Mouse (Mus musculus): ENCODE results near the gene Cenpm. TPM values are rescaled to one million over a fixed set of nuclear protein-coding genes. Genes with fewer than 3 reads are reported as not detected.

Gene Cenpm
- total and polyA plus RNA-seq, 2 experiments from 2014 or later, result 16.7 to 22.5 TPM

GRCm38 (mm10) chr15:82286157-82286556 is 41.6 kb upstream of the Cenpm start:
- Histone ChIP-seq H3K9ac (replicated peaks; ENCODE audit: low read depth, low read length) (no peak overlapping the region), H3K27me3 (ENCODE audit: control insufficient read depth, insufficient read depth, low read length) (no peaks in the 10 kb centered on the region), H3K4me3 (ENCODE audit: low read depth, low read length) (no peak overlapping the region), H3K36me3 (replicated peaks; ENCODE audit: control insufficient read depth, insufficient read depth, low read length) (no peaks in the 10 kb centered on the region), H3K27ac (ENCODE audit: low read depth) (no peak overlapping the region), H3K4me2 (ENCODE audit: low read depth, low read length) (no peak overlapping the region), H3K4me1 (ENCODE audit: control insufficient read depth, insufficient read depth) (no peaks in the 10 kb centered on the region), H3K9me3 (replicated peaks; ENCODE audit: control insufficient read depth, low read length) (no peaks in the 10 kb centered on the region)
- 53% methylated on average over 12 of the region's 12 CpGs for WGBS
- no peak for TF ChIP-seq CTCF (IDR thresholded peaks at IDR 0.05; ENCODE audit: low read depth)
- ATAC-seq (ENCODE audit: insufficient read depth, low read depth) (no peak), DNase-seq (ENCODE audit: low spot score) (no peak)

- no peak overlapping the region for H3K9ac ChIP-seq (replicated peaks; ENCODE audit: low read depth, low read length)
- no peaks in the 10 kb centered on the region for H3K36me3 ChIP-seq (replicated peaks; ENCODE audit: control insufficient read depth, insufficient read depth, low read length)
- no peak for TF ChIP-seq EP300 (IDR thresholded peaks at IDR 0.05; ENCODE audit: low read depth)
- TF ChIP-seq CTCF (IDR thresholded peaks at IDR 0.05; ENCODE audit: low read depth), result no peak
- ATAC-seq (ENCODE audit: insufficient read depth, low read depth) (peak; percentile 87), DNase-seq (ENCODE audit: low spot score) (peak; percentile 83)
- H3K9me3 ChIP-seq (replicated peaks; ENCODE audit: control insufficient read depth, low read length), result no peaks in the 10 kb centered on the region
- 31% methylated on average over 4 of the region's 4 CpGs for WGBS
- H3K4me3 ChIP-seq (ENCODE audit: low read depth, low read length), result no peak overlapping the region
- H3K4me1 ChIP-seq (ENCODE audit: control insufficient read depth, insufficient read depth), result peaks cover 12% of the 10 kb centered on the region; the same call in 1 of the 2 replicates
- H3K4me2 ChIP-seq (ENCODE audit: low read depth, low read length), result no peak overlapping the region
- peak overlapping the region; percentile 72 for H3K27ac ChIP-seq (ENCODE audit: low read depth)
- peaks cover 14% of the 10 kb centered on the region for H3K27me3 ChIP-seq (ENCODE audit: control insufficient read depth, insufficient read depth, low read length)
Observed at GRCm38 (mm10) chr15:82280638-82281037, 36.1 kb upstream of the Cenpm start.

- H3K27ac ChIP-seq (ENCODE audit: low read depth), result no peak overlapping the region
- DNase-seq (ENCODE audit: low spot score) (no peak), ATAC-seq (ENCODE audit: insufficient read depth, low read depth) (no peak)
- peaks cover 21% of the 10 kb centered on the region for H3K4me1 ChIP-seq (ENCODE audit: control insufficient read depth, insufficient read depth)
- peaks cover 34% of the 10 kb centered on the region for H3K27me3 ChIP-seq (ENCODE audit: control insufficient read depth, insufficient read depth, low read length)
- no peaks in the 10 kb centered on the region for H3K9me3 ChIP-seq (replicated peaks; ENCODE audit: control insufficient read depth, low read length)
- H3K9ac ChIP-seq (replicated peaks; ENCODE audit: low read depth, low read length), result no peak overlapping the region
- 64% methylated on average over 5 of the region's 5 CpGs for WGBS
- H3K4me2 ChIP-seq (ENCODE audit: low read depth, low read length), result no peak overlapping the region
- TF ChIP-seq CTCF (IDR thresholded peaks at IDR 0.05; ENCODE audit: low read depth), result no peak
- no peak for TF ChIP-seq EP300 (IDR thresholded peaks at IDR 0.05; ENCODE audit: low read depth)
- H3K4me3 ChIP-seq (ENCODE audit: low read depth, low read length), result no peak overlapping the region
- H3K36me3 ChIP-seq (replicated peaks; ENCODE audit: control insufficient read depth, insufficient read depth, low read length), result no peaks in the 10 kb centered on the region
Observed at GRCm38 (mm10) chr15:82277591-82277990, 33.0 kb upstream of the Cenpm start.

GRCm38 (mm10) chr15:82274927-82275901 is 30.7 kb upstream of the Cenpm start:
- TF ChIP-seq CTCF (IDR thresholded peaks at IDR 0.05; ENCODE audit: low read depth) (no peak), EP300 (IDR thresholded peaks at IDR 0.05; ENCODE audit: low read depth) (no peak)
- Histone ChIP-seq H3K9ac (replicated peaks; ENCODE audit: low read depth, low read length) (no peak overlapping the region; the same call in 1 of the 2 replicates), H3K4me2 (ENCODE audit: low read depth, low read length) (peak overlapping the region; percentile 85), H3K4me3 (ENCODE audit: low read depth, low read length) (peak overlapping the region; percentile 47), H3K27me3 (ENCODE audit: control insufficient read depth, insufficient read depth, low read length) (peaks cover 46% of the 10 kb centered on the region), H3K9me3 (replicated peaks; ENCODE audit: control insufficient read depth, low read length) (no peaks in the 10 kb centered on the region), H3K36me3 (replicated peaks; ENCODE audit: control insufficient read depth, insufficient read depth, low read length) (no peaks in the 10 kb centered on the region), H3K4me1 (ENCODE audit: control insufficient read depth, insufficient read depth) (peaks cover 12% of the 10 kb centered on the region), H3K27ac (ENCODE audit: low read depth) (no peak overlapping the region)
- ATAC-seq (ENCODE audit: insufficient read depth, low read depth) (peak; percentile 43; the same call in 1 of the 2 replicates), DNase-seq (ENCODE audit: low spot score) (no peak)
- WGBS, result under 1% methylated on average over 66 of the region's 86 CpGs

- peaks cover 10% of the 10 kb centered on the region for H3K4me1 ChIP-seq (ENCODE audit: control insufficient read depth, insufficient read depth)
- H3K27me3 ChIP-seq (ENCODE audit: control insufficient read depth, insufficient read depth, low read length), result peaks cover 46% of the 10 kb centered on the region
Observed at GRCm38 (mm10) chr15:82274593-82274926, 30.0 kb upstream of the Cenpm start, which contains the start of gene Sept3. TSS of gene Sept3 (plus strand) at chr15:82274893.

More at GRCm38 (mm10) chr15:82274593-82274926, 30.0 kb upstream of the Cenpm start, which contains the start of gene Sept3:
- DNase-seq (ENCODE audit: low spot score) (no peak), ATAC-seq (ENCODE audit: insufficient read depth, low read depth) (no peak)
- H3K4me3 ChIP-seq (ENCODE audit: low read depth, low read length), result peak within 1 kb of the TSS; percentile 47
- 22% methylated on average over 6 of the region's 6 CpGs for WGBS
- H3K9me3 ChIP-seq (replicated peaks; ENCODE audit: control insufficient read depth, low read length), result no peaks in the 10 kb centered on the region
- TF ChIP-seq EP300 (IDR thresholded peaks at IDR 0.05; ENCODE audit: low read depth) (no peak), CTCF (IDR thresholded peaks at IDR 0.05; ENCODE audit: low read depth) (no peak)
- no peaks in the 10 kb centered on the region for H3K36me3 ChIP-seq (replicated peaks; ENCODE audit: control insufficient read depth, insufficient read depth, low read length)
- H3K27ac ChIP-seq (ENCODE audit: low read depth), result no peak within 1 kb of the TSS
- H3K4me2 ChIP-seq (ENCODE audit: low read depth, low read length), result peak within 1 kb of the TSS; percentile 85
- no peak within 1 kb of the TSS; the same call in 1 of the 2 replicates for H3K9ac ChIP-seq (replicated peaks; ENCODE audit: low read depth, low read length)

Data from heart, postnatal 0 days (tissue).